Mouse (Mus musculus): Measurements from ENCODE around the gene Rab11fip4. TPM values are rescaled to one million over a fixed set of nuclear protein-coding genes. Genes with fewer than 3 reads are reported as not detected.

Rab11fip4 gene
- polyA plus RNA-seq, 1 experiment from 2014 or later = 9.1 TPM

GRCm38 (mm10) chr11:79613084-79613483 lies 22.1 kb downstream of the Rab11fip4 start:
- ATAC-seq (replicated peaks; ENCODE audit: low FRiP score, low read depth) (no peak), DNase-seq (ENCODE audit: low spot score) (no peak)
- no peak for TF ChIP-seq CTCF (IDR thresholded peaks at IDR 0.05; ENCODE audit: low read depth)
- H3K4me2 ChIP-seq (ENCODE audit: low read length) = no peak overlapping the region
- H3K36me3 ChIP-seq (ENCODE audit: insufficient read depth, low read length) = no peaks in the 10 kb centered on the region
- H3K9ac ChIP-seq (ENCODE audit: low read depth, low read length) = no peak overlapping the region
- H3K27me3 ChIP-seq (ENCODE audit: insufficient read depth, low read length) = no peaks in the 10 kb centered on the region
- H3K4me3 ChIP-seq (replicated peaks; ENCODE audit: low read depth, low read length) = no peak overlapping the region
- 59% methylated on average over 3 of the region's 3 CpGs for WGBS
- no peaks in the 10 kb centered on the region for H3K4me1 ChIP-seq (replicated peaks; ENCODE audit: insufficient read depth, low read length)
- no peaks in the 10 kb centered on the region for H3K9me3 ChIP-seq (replicated peaks; ENCODE audit: low read length)
- no peak overlapping the region for H3K27ac ChIP-seq

GRCm38 (mm10) chr11:79613711-79614110 lies 22.7 kb downstream of the Rab11fip4 start:
- no peak for DNase-seq (ENCODE audit: low spot score)
- H3K4me2 ChIP-seq (ENCODE audit: low read length) = no peak overlapping the region
- no peaks in the 10 kb centered on the region for H3K36me3 ChIP-seq (ENCODE audit: insufficient read depth, low read length)

GRCm38 (mm10) chr11:79614880-79615279 lies 23.9 kb downstream of the Rab11fip4 start:
- no peak for TF ChIP-seq CTCF (IDR thresholded peaks at IDR 0.05; ENCODE audit: low read depth)
- no peaks in the 10 kb centered on the region for H3K4me1 ChIP-seq (replicated peaks; ENCODE audit: insufficient read depth, low read length)
- DNase-seq (ENCODE audit: low spot score) (no peak), ATAC-seq (replicated peaks; ENCODE audit: low FRiP score, low read depth) (no peak)
- 72% methylated on average over 3 of the region's 3 CpGs for WGBS
- H3K36me3 ChIP-seq (ENCODE audit: insufficient read depth, low read length) = no peaks in the 10 kb centered on the region
- H3K9ac ChIP-seq (ENCODE audit: low read depth, low read length) = no peak overlapping the region
- no peaks in the 10 kb centered on the region for H3K9me3 ChIP-seq (replicated peaks; ENCODE audit: low read length)
- H3K27me3 ChIP-seq (ENCODE audit: insufficient read depth, low read length) = no peaks in the 10 kb centered on the region
- no peak overlapping the region for H3K4me3 ChIP-seq (replicated peaks; ENCODE audit: low read depth, low read length)
- H3K4me2 ChIP-seq (ENCODE audit: low read length) = no peak overlapping the region
- H3K27ac ChIP-seq = no peak overlapping the region

More at GRCm38 (mm10) chr11:79613711-79614110, 22.7 kb downstream of the Rab11fip4 start:
- no peaks in the 10 kb centered on the region for H3K9me3 ChIP-seq (replicated peaks; ENCODE audit: low read length)
- no peak for ATAC-seq (replicated peaks; ENCODE audit: low FRiP score, low read depth)
- H3K27ac ChIP-seq = no peak overlapping the region
- H3K9ac ChIP-seq (ENCODE audit: low read depth, low read length) = no peak overlapping the region
- TF ChIP-seq CTCF (IDR thresholded peaks at IDR 0.05; ENCODE audit: low read depth) = no peak
- no peak overlapping the region for H3K4me3 ChIP-seq (replicated peaks; ENCODE audit: low read depth, low read length)
- no peaks in the 10 kb centered on the region for H3K4me1 ChIP-seq (replicated peaks; ENCODE audit: insufficient read depth, low read length)
- WGBS = 60% methylated on average over 4 of the region's 4 CpGs
- H3K27me3 ChIP-seq (ENCODE audit: insufficient read depth, low read length) = no peaks in the 10 kb centered on the region

- DNase-seq (ENCODE audit: low spot score) = no peak
- ATAC-seq (replicated peaks; ENCODE audit: low FRiP score, low read depth) = no peak
- H3K9ac ChIP-seq (ENCODE audit: low read depth, low read length) = no peak overlapping the region
- WGBS = 67% methylated on average over 5 of the region's 5 CpGs
- no peak overlapping the region for H3K4me3 ChIP-seq (replicated peaks; ENCODE audit: low read depth, low read length)
- no peak for TF ChIP-seq CTCF (IDR thresholded peaks at IDR 0.05; ENCODE audit: low read depth)
- H3K27me3 ChIP-seq (ENCODE audit: insufficient read depth, low read length) = no peaks in the 10 kb centered on the region
- no peak overlapping the region for H3K4me2 ChIP-seq (ENCODE audit: low read length)
- no peaks in the 10 kb centered on the region for H3K36me3 ChIP-seq (ENCODE audit: insufficient read depth, low read length)
- no peaks in the 10 kb centered on the region for H3K9me3 ChIP-seq (replicated peaks; ENCODE audit: low read length)
- no peak overlapping the region for H3K27ac ChIP-seq
- H3K4me1 ChIP-seq (replicated peaks; ENCODE audit: insufficient read depth, low read length) = no peaks in the 10 kb centered on the region
Measured at GRCm38 (mm10) chr11:79615871-79616270, 24.9 kb downstream of the Rab11fip4 start.

GRCm38 (mm10) chr11:79617991-79618390 lies 27.0 kb downstream of the Rab11fip4 start:
- WGBS = 91% methylated on average over 8 of the region's 8 CpGs
- no peak overlapping the region for H3K27ac ChIP-seq
- no peak for DNase-seq (ENCODE audit: low spot score)
- no peak overlapping the region for H3K9ac ChIP-seq (ENCODE audit: low read depth, low read length)
- TF ChIP-seq CTCF (IDR thresholded peaks at IDR 0.05; ENCODE audit: low read depth) = no peak
- H3K4me1 ChIP-seq (replicated peaks; ENCODE audit: insufficient read depth, low read length) = no peaks in the 10 kb centered on the region
- H3K27me3 ChIP-seq (ENCODE audit: insufficient read depth, low read length) = no peaks in the 10 kb centered on the region
- H3K36me3 ChIP-seq (ENCODE audit: insufficient read depth, low read length) = no peaks in the 10 kb centered on the region
- no peak for ATAC-seq (replicated peaks; ENCODE audit: low FRiP score, low read depth)
- H3K4me3 ChIP-seq (replicated peaks; ENCODE audit: low read depth, low read length) = no peak overlapping the region
- H3K9me3 ChIP-seq (replicated peaks; ENCODE audit: low read length) = no peaks in the 10 kb centered on the region
- H3K4me2 ChIP-seq (ENCODE audit: low read length) = no peak overlapping the region

- ATAC-seq (replicated peaks; ENCODE audit: low FRiP score, low read depth) (no peak), DNase-seq (ENCODE audit: low spot score) (no peak)
- Histone ChIP-seq H3K27me3 (ENCODE audit: insufficient read depth, low read length) (no peaks in the 10 kb centered on the region), H3K4me2 (ENCODE audit: low read length) (no peak overlapping the region), H3K27ac (no peak overlapping the region), H3K9me3 (replicated peaks; ENCODE audit: low read length) (no peaks in the 10 kb centered on the region), H3K4me3 (replicated peaks; ENCODE audit: low read depth, low read length) (no peak overlapping the region), H3K36me3 (ENCODE audit: insufficient read depth, low read length) (no peaks in the 10 kb centered on the region), H3K4me1 (replicated peaks; ENCODE audit: insufficient read depth, low read length) (no peaks in the 10 kb centered on the region), H3K9ac (ENCODE audit: low read depth, low read length) (no peak overlapping the region)
- no peak for TF ChIP-seq CTCF (IDR thresholded peaks at IDR 0.05; ENCODE audit: low read depth)
- 70% methylated on average over 5 of the region's 5 CpGs for WGBS
Measured at GRCm38 (mm10) chr11:79623029-79623428, 32.0 kb downstream of the Rab11fip4 start.

GRCm38 (mm10) chr11:79624801-79625302 lies 33.8 kb downstream of the Rab11fip4 start:
- Histone ChIP-seq H3K4me3 (replicated peaks; ENCODE audit: low read depth, low read length) (no peak overlapping the region), H3K9me3 (replicated peaks; ENCODE audit: low read length) (no peaks in the 10 kb centered on the region), H3K27ac (no peak overlapping the region), H3K4me2 (ENCODE audit: low read length) (no peak overlapping the region), H3K9ac (ENCODE audit: low read depth, low read length) (no peak overlapping the region), H3K36me3 (ENCODE audit: insufficient read depth, low read length) (no peaks in the 10 kb centered on the region), H3K27me3 (ENCODE audit: insufficient read depth, low read length) (no peaks in the 10 kb centered on the region), H3K4me1 (replicated peaks; ENCODE audit: insufficient read depth, low read length) (peaks cover 5% of the 10 kb centered on the region; the same call in 1 of the 2 replicates)
- peak; percentile 86 for TF ChIP-seq CTCF (IDR thresholded peaks at IDR 0.05; ENCODE audit: low read depth)
- ATAC-seq (replicated peaks; ENCODE audit: low FRiP score, low read depth) (peak; percentile 47), DNase-seq (ENCODE audit: low spot score) (peak; percentile 67)
- WGBS = 27% methylated on average over 4 of the region's 4 CpGs

All from kidney, postnatal 0 days (tissue).